Mouse (Mus musculus) intestine, postnatal 0 days (tissue): ENCODE data around the gene Smim20. TPM values are rescaled to one million over a fixed set of nuclear protein-coding genes. Genes with fewer than 3 reads are reported as not detected.

Experiments
- ATAC-seq: fragments of 200-750 bp; cut with Nextera tagmentation; 2 replicates; pipeline ENCODE4 v1.8.0; 2017; ENCODE audit warnings: mild to moderate bottlenecking, moderate TSS enrichment, moderate library complexity
- H3K27ac ChIP-seq: fragments of 300-500 bp; sonication (generic); 2 replicates; pipeline ENCODE4 v1.5.1; 2014; ENCODE audit warnings: mild to moderate bottlenecking, low read depth, low read length, moderate library complexity
- H3K27me3 ChIP-seq: fragments of 300-500 bp; sonication (generic); replicated peaks from 2 replicates; pipeline ENCODE4 v1.6.1; 2014; ENCODE audit warnings: low read length, mixed read lengths; ENCODE audit not compliant: control insufficient read depth, insufficient read depth
- H3K36me3 ChIP-seq: fragments of 300-500 bp; sonication (generic); 2 replicates; pipeline ENCODE4 v1.6.1; 2014; ENCODE audit warnings: mild to moderate bottlenecking, moderate library complexity; ENCODE audit not compliant: control insufficient read depth, insufficient read depth
- H3K4me1 ChIP-seq: fragments of 300-500 bp; sonication (generic); replicated peaks from 2 replicates; pipeline ENCODE4 v1.6.1; 2014; ENCODE audit warnings: antibody characterized with exemption, low read length, mixed read lengths; ENCODE audit not compliant: control insufficient read depth, insufficient read depth
- H3K4me2 ChIP-seq: fragments of 300-500 bp; sonication (generic); replicated peaks from 2 replicates; pipeline ENCODE4 v1.6.1; 2014; ENCODE audit warnings: low read depth, mild to moderate bottlenecking, moderate library complexity
- H3K4me3 ChIP-seq: fragments of 300-500 bp; sonication (generic); 2 replicates; pipeline ENCODE4 v1.5.1; 2014; ENCODE audit warnings: low read depth, low read length
- H3K9ac ChIP-seq: fragments of 300-500 bp; sonication (generic); 2 replicates; pipeline ENCODE4 v1.6.1; 2014; ENCODE audit warnings: mild to moderate bottlenecking, low read depth, low read length
- H3K9me3 ChIP-seq: fragments of 300-500 bp; sonication (generic); 2 replicates; pipeline ENCODE4 v1.6.1; 2016; ENCODE audit warnings: mixed run types; ENCODE audit not compliant: control insufficient read depth
- CTCF ChIP-seq: sonication (generic); IDR thresholded peaks from 2 replicates; pipeline ENCODE4 v1.5.1; 2016; ENCODE audit warnings: low read depth, mild to moderate bottlenecking, control low read depth, antibody characterized with exemption, moderate library complexity
- WGBS: fragments of 180-500 bp; shearing (Covaris S2); extraction: QIAGEN DNeasy Blood & Tissue Kit; methylation state at CpG from one replicate; pipeline ENCODE4 v1.1.7; 2014; 5-methylcytosine and 5-hydroxymethylcytosine counted together
- polyA plus RNA-seq: library from polyadenylated mRNA; unstranded; fragments of >200 nt; fragmentation: Nextera tagmentation; extraction: Ambion mirVana; gene quantifications from 2 replicates; pipeline ENCODE4 v1.2.1, GENCODE M21; 2015

The Smim20 gene
- polyA plus RNA-seq, 1 experiment from 2014 or later, result 162 TPM

DNA sequence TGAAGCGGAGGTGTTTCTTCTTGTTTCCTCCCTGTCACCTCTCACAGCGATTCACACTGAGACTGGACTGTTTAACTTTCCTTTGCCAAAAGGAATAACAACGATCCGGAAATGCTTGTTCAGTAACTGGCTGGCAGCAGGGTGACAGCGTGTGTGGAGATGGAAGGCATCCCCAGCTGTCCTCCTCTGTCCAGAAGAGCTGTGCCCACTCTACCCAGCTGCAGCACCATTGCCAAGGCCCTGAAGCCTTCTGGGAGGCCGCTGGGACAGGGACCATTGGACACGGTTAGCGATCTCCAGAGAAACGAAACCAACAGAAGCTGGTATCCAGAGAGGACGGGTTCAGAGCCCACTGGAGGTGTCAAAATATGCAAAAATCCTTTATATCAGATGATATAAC is 22.9 kb upstream of the Smim20 start:
- no peaks in the 10 kb centered on the region for H3K27me3 ChIP-seq
- H3K9me3 ChIP-seq, result no peaks in the 10 kb centered on the region
- H3K36me3 ChIP-seq, result no peaks in the 10 kb centered on the region
- H3K4me1 ChIP-seq, result 0 out of 2 replicates have a peak, but pooled peaks cover 3% of the 10 kb centered on the region
- 72% methylated on average over 10 of the region's 10 CpGs for WGBS
- H3K9ac ChIP-seq, result no peak overlapping the region
- H3K4me3 ChIP-seq, result no peak overlapping the region
- TF ChIP-seq CTCF, result no peak
- H3K4me2 ChIP-seq, result no peak overlapping the region
- H3K27ac ChIP-seq, result no peak overlapping the region
- ATAC-seq, result no peak

DNA sequence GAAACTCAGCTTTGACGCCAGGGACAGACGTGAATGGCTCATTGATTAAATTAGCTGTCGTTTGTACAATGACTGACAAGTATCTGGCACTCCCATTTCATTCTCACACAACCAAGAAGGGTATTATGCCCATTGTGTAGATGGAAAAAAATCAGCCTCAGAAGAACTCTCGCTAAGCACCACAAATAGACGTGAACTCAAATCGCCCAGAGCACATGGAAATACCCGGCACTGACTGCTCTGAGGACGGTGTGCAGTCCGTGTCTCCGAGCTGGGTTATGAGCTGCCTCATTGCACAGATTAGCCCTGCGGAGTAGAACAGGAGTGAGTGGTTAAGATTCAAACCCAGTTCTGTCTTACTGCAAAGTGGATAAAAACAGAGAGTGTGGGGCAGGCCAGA is 18.4 kb upstream of the Smim20 start:
- Histone ChIP-seq H3K9ac (no peak overlapping the region), H3K4me1 (0 out of 2 replicates have a peak, but pooled peaks cover 3% of the 10 kb centered on the region), H3K27me3 (no peaks in the 10 kb centered on the region), H3K4me2 (no peak overlapping the region), H3K36me3 (no peaks in the 10 kb centered on the region), H3K9me3 (no peaks in the 10 kb centered on the region), H3K4me3 (no peak overlapping the region), H3K27ac (no peak overlapping the region)
- no peak for ATAC-seq
- 81% methylated on average over 11 of the region's 11 CpGs for WGBS
- TF ChIP-seq CTCF, result no peak

GRCm38 (mm10) chr5:53249431-53250061 is 17.3 kb upstream of the Smim20 start:
- Histone ChIP-seq H3K4me3 (no peak overlapping the region), H3K36me3 (no peaks in the 10 kb centered on the region), H3K4me2 (no peak overlapping the region), H3K9ac (no peak overlapping the region), H3K4me1 (0 out of 2 replicates have a peak, but pooled peaks cover 3% of the 10 kb centered on the region), H3K27me3 (no peaks in the 10 kb centered on the region), H3K27ac (no peak overlapping the region), H3K9me3 (no peaks in the 10 kb centered on the region)
- WGBS, result 83% methylated on average over 4 of the region's 4 CpGs
- TF ChIP-seq CTCF, result no peak
- ATAC-seq, result no peak

- Histone ChIP-seq H3K27ac (no peak overlapping the region), H3K4me3 (no peak overlapping the region), H3K4me1 (peaks cover 6% of the 10 kb centered on the region; the same call in 1 of the 2 replicates), H3K36me3 (no peaks in the 10 kb centered on the region), H3K27me3 (peaks cover 8% of the 10 kb centered on the region; the same call in 1 of the 2 replicates), H3K9me3 (no peaks in the 10 kb centered on the region), H3K4me2 (no peak overlapping the region), H3K9ac (no peak overlapping the region)
- TF ChIP-seq CTCF, result no peak
- WGBS, result 86% methylated on average over 5 of the region's 5 CpGs
- ATAC-seq, result no peak
Measured at GRCm38 (mm10) chr5:53254154-53254553, 12.7 kb upstream of the Smim20 start.

GRCm38 (mm10) chr5:53254821-53255220 is 12.1 kb upstream of the Smim20 start:
- no peak for TF ChIP-seq CTCF
- no peak overlapping the region for H3K4me2 ChIP-seq
- no peak overlapping the region for H3K4me3 ChIP-seq
- peaks cover 6% of the 10 kb centered on the region; the same call in 1 of the 2 replicates for H3K4me1 ChIP-seq
- H3K9me3 ChIP-seq, result no peaks in the 10 kb centered on the region
- H3K9ac ChIP-seq, result no peak overlapping the region
- ATAC-seq, result no peak
- 68% methylated on average over 3 of the region's 3 CpGs for WGBS
- H3K27ac ChIP-seq, result no peak overlapping the region
- H3K27me3 ChIP-seq, result peaks cover 8% of the 10 kb centered on the region; the same call in 1 of the 2 replicates
- H3K36me3 ChIP-seq, result no peaks in the 10 kb centered on the region

DNA sequence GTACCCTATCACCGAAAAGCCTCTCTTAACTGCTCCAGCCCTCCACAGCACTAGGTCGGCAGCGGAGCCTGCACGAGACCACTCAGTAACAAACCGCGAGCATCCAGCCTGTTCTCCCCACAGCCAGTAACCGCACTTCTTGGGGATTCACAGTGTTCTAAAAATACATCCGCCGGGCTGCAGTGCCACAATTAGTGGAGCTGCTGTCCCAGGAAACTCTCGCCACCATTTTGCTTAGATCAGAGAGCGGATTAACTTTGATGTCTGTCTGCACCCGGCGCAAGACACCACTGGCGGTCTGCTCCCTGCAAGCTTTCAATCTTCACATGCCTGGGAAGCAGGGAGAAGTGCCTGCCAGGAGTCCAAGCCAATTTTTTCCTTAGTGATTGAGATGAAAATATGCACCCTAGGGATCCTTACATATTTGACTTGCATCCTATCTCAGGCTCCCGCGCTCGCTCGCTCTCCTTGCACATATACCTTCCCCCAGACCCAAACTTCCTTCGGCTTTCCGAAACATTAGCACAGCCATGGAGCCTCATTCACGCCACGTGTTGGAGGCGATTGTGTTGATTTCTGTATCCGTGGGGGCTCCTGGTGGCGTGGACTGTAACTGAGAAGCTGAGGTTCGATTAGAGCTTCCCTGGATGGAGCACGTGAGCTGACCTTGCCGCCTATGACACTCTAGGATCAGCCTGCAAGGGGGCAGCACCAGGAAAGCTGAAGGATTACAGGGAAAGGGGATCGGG is 8.7 kb upstream of the Smim20 start:
- Histone ChIP-seq H3K9ac (no peak overlapping the region; the same call in 1 of the 2 replicates), H3K36me3 (no peaks in the 10 kb centered on the region), H3K4me3 (peak overlapping the region; percentile 39), H3K27ac (no peak overlapping the region), H3K9me3 (no peaks in the 10 kb centered on the region), H3K4me2 (peak overlapping the region; percentile 63), H3K4me1 (peaks cover 6% of the 10 kb centered on the region; the same call in 1 of the 2 replicates), H3K27me3 (peaks cover 8% of the 10 kb centered on the region; the same call in 1 of the 2 replicates)
- TF ChIP-seq CTCF, result peak; percentile 52
- 4% methylated on average over 29 of the region's 29 CpGs for WGBS
- no peak for ATAC-seq
